Mouse (Mus musculus) cerebral cortex, adult 2 months (tissue): ENCODE measurements around the gene Arpp21.

Source experiments
- WGBS: fragments of 180-500 bp; shearing (Covaris S2); methylation state at CpG from one replicate; pipeline ENCODE4 v1.1.7; 2018; 5-methylcytosine and 5-hydroxymethylcytosine counted together

Gene Arpp21

GRCm38 (mm10) chr9:112235696-112236397, at the start of gene Arpp21:
Arpp21 (minus strand) TSS chr9:112235938.
- WGBS, result 17% methylated on average over 16 of the region's 16 CpGs

GRCm38 (mm10) chr9:112272426-112272969, 36.8 kb upstream of the Arpp21 start:
- 54% methylated on average over 8 of the region's 8 CpGs for WGBS

- WGBS, result 75% methylated on average over 4 of the region's 4 CpGs
Measured at GRCm38 (mm10) chr9:112264982-112265641, 29.4 kb upstream of the Arpp21 start.

GRCm38 (mm10) chr9:112261986-112262901, 26.5 kb upstream of the Arpp21 start:
- 54% methylated on average over 16 of the region's 16 CpGs for WGBS

- WGBS, result 53% methylated on average over 2 of the region's 2 CpGs
Measured at GRCm38 (mm10) chr9:112261556-112261955, 25.8 kb upstream of the Arpp21 start.

GRCm38 (mm10) chr9:112260696-112261095, 25.0 kb upstream of the Arpp21 start:
- WGBS, result 49% methylated on average over 2 of the region's 2 CpGs

- WGBS, result 73% methylated on average over 1 of the region's 1 CpGs
Measured at GRCm38 (mm10) chr9:112258560-112258959, 22.8 kb upstream of the Arpp21 start.

- WGBS, result 49% methylated on average over 2 of the region's 2 CpGs
Measured at GRCm38 (mm10) chr9:112255971-112256370, 20.2 kb upstream of the Arpp21 start.

GRCm38 (mm10) chr9:112253730-112254129, 18.0 kb upstream of the Arpp21 start:
- 83% methylated on average over 1 of the region's 1 CpGs for WGBS

GRCm38 (mm10) chr9:112251857-112252256, 16.1 kb upstream of the Arpp21 start:
- 56% methylated on average over 3 of the region's 3 CpGs for WGBS

GRCm38 (mm10) chr9:112251339-112251738, 15.6 kb upstream of the Arpp21 start:
- WGBS, result 63% methylated on average over 5 of the region's 5 CpGs

- 83% methylated on average over 4 of the region's 4 CpGs for WGBS
Measured at GRCm38 (mm10) chr9:112249753-112250152, 14.0 kb upstream of the Arpp21 start.

- whole genome bisulfite sequencing, result 79% methylated on average over 2 of the region's 2 CpGs
Measured at GRCm38 (mm10) chr9:112247183-112247582, 11.4 kb upstream of the Arpp21 start.

- WGBS, result 51% methylated on average over 9 of the region's 9 CpGs
Measured at GRCm38 (mm10) chr9:112238168-112238567, 2.4 kb upstream of the Arpp21 start.

GRCm38 (mm10) chr9:112236551-112236950, 813 bp upstream of the Arpp21 start:
- 50% methylated on average over 8 of the region's 8 CpGs for WGBS

GRCm38 (mm10) chr9:112235041-112235695, 570 bp downstream of the Arpp21 start:
- under 1% methylated on average over 44 of the region's 44 CpGs for WGBS

- 1% methylated on average over 24 of the region's 24 CpGs for WGBS
Measured at GRCm38 (mm10) chr9:112234505-112235024, 1.2 kb downstream of the Arpp21 start.

GRCm38 (mm10) chr9:112233822-112234504, 1.8 kb downstream of the Arpp21 start:
- WGBS, result 10% methylated on average over 12 of the region's 12 CpGs

GRCm38 (mm10) chr9:112233378-112233777, 2.4 kb downstream of the Arpp21 start:
- 32% methylated on average over 6 of the region's 6 CpGs for WGBS

- 32% methylated on average over 8 of the region's 8 CpGs for WGBS
Measured at GRCm38 (mm10) chr9:112231935-112232575, 3.7 kb downstream of the Arpp21 start.
